Mouse (Mus musculus) heart, embryonic 13.5 days (tissue): ENCODE measurements around the gene Acer2. TPM values are rescaled to one million over a fixed set of nuclear protein-coding genes. Genes with fewer than 3 reads are reported as not detected.

ENCODE experiments used
- ATAC-seq: fragments of 200-750 bp; cut with Nextera tagmentation; 2 replicates; pipeline ENCODE4 v1.8.0; 2017; ENCODE audit warnings: moderate TSS enrichment; ENCODE audit not compliant: insufficient number of reproducible peaks, low FRiP score, low TSS enrichment; ENCODE audit errors: extremely low read depth
- H3K27ac ChIP-seq: fragments of 300-500 bp; sonication (generic); replicated peaks from 2 replicates; pipeline ENCODE4 v1.5.1; 2015; ENCODE audit warnings: moderate library complexity, mild to moderate bottlenecking, inconsistent platforms
- H3K27me3 ChIP-seq: fragments of 300-500 bp; sonication (generic); replicated peaks from 2 replicates; pipeline ENCODE4 v1.6.1; 2015; ENCODE audit warnings: mild to moderate bottlenecking, inconsistent platforms
- H3K36me3 ChIP-seq: fragments of 300-500 bp; sonication (generic); 2 replicates; pipeline ENCODE4 v1.6.1; 2015; ENCODE audit warnings: mild to moderate bottlenecking, inconsistent platforms
- H3K4me1 ChIP-seq: fragments of 300-500 bp; sonication (generic); 2 replicates; pipeline ENCODE4 v1.6.1; 2015; ENCODE audit warnings: inconsistent platforms
- H3K4me2 ChIP-seq: fragments of 300-500 bp; sonication (generic); 2 replicates; pipeline ENCODE4 v1.6.1; 2015; ENCODE audit warnings: inconsistent platforms, mild to moderate bottlenecking, moderate library complexity
- H3K4me3 ChIP-seq: fragments of 300-500 bp; sonication (generic); 2 replicates; pipeline ENCODE4 v1.5.1; 2015; ENCODE audit warnings: moderate library complexity, mild to moderate bottlenecking, inconsistent platforms
- H3K9ac ChIP-seq: fragments of 300-500 bp; sonication (generic); 2 replicates; pipeline ENCODE4 v1.6.1; 2015; ENCODE audit warnings: inconsistent platforms, mild to moderate bottlenecking, moderate library complexity
- H3K9me3 ChIP-seq: fragments of 300-500 bp; sonication (generic); 2 replicates; pipeline ENCODE4 v1.6.1; 2016; ENCODE audit warnings: inconsistent platforms
- WGBS: fragments of 180-500 bp; shearing (Covaris S2); methylation state at CpG from one replicate; pipeline ENCODE4 v1.1.7; 2015; ENCODE audit warnings: mixed read lengths; 5-methylcytosine and 5-hydroxymethylcytosine counted together
- polyA plus RNA-seq: library from polyadenylated mRNA; unstranded; fragments of >200 nt; fragmentation: Nextera tagmentation; extraction: Ambion mirVana; gene quantifications from 2 replicates; pipeline ENCODE4 v1.2.1, GENCODE M21; 2015

Acer2 gene
- polyA plus RNA-seq, 1 experiment from 2014 or later = 28.3 TPM

- Histone ChIP-seq H3K4me3 (peak overlapping the region; percentile 15; the same call in 1 of the 2 replicates), H3K4me1 (peaks cover 27% of the 10 kb centered on the region), H3K27ac (no peak overlapping the region), H3K9ac (no peak overlapping the region), H3K9me3 (no peaks in the 10 kb centered on the region), H3K36me3 (no peaks in the 10 kb centered on the region), H3K4me2 (peak overlapping the region; percentile 57), H3K27me3 (peaks cover 5% of the 10 kb centered on the region; the same call in 1 of the 2 replicates)
- ATAC-seq = no peak
- 31% methylated on average over 14 of the region's 14 CpGs for WGBS
These were observed 83.6 kb downstream of the Acer2 start for GRCm38 (mm10) chr4:86957576-86958411.

GRCm38 (mm10) chr4:86977272-86977671 is 103.1 kb downstream of the Acer2 start:
- H3K36me3 ChIP-seq = no peaks in the 10 kb centered on the region
- no peaks in the 10 kb centered on the region for H3K27me3 ChIP-seq
- H3K4me1 ChIP-seq = no peaks in the 10 kb centered on the region
- no peak for ATAC-seq
- H3K9me3 ChIP-seq = 0 out of 2 replicates have a peak, but pooled peaks cover 7% of the 10 kb centered on the region
- H3K4me2 ChIP-seq = no peak overlapping the region
- 72% methylated on average over 5 of the region's 5 CpGs for WGBS
- H3K4me3 ChIP-seq = no peak overlapping the region
- H3K9ac ChIP-seq = no peak overlapping the region
- H3K27ac ChIP-seq = no peak overlapping the region

Other genes with a start within 250 kb of the Acer2 start
- gene Plin2, start 204.3 kb upstream of the Acer2 start, polyA plus RNA-seq = 66.8 and 68.5 TPM in 2 replicates
- 3.3 and 4.1 TPM in 2 replicates for gene Dennd4c, start 125.8 kb upstream of the Acer2 start, polyA plus RNA-seq
- 468 and 507 TPM in 2 replicates for gene Rps6, start 17.0 kb upstream of the Acer2 start, polyA plus RNA-seq